In the genomic region with DNA sequence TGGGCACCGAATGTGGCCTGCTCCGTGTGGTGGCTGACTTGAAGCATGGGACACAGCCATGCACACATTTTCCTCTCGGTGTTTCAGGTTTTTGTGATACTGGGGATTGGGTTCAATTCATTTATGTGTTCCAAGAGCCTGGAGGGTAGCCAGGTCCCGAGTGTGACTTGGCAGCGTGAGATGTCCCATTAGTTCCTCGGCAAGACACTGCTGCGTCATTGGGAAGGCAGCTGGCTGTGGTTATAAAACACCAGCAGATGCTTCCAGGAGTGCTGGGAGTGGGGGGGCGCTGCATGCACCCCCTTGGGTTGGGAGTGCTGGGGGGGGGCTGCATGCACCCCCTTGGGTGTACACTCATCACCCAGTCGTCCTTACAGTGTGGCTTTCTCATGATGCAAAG, we compare ENCODE assay signal across 9 mouse cellular contexts.
DNase-seq lines count a peak whose midpoint lies in the region; ATAC-seq lines count a peak whose summit lies in the region.
"Had no signal": no experiment of that assay in that cellular context is flagged by ENCODE, and none has a peak within 500 bp of the region (broad histone marks: within the 10 kb centered on the region; RNA-seq: fewer than 3 reads in every experiment).

No protein-coding gene starts in this region.

- ATAC-seq in kidney, embryonic 15.5 days (replicated peaks; ENCODE audit: low FRiP score), result no peak
- no peak for ATAC-seq in hindbrain, embryonic 11.5 days (ENCODE audit: low FRiP score)

- no peak overlapping the region for H3K4me2 ChIP-seq in kidney, embryonic 15.5 days
- H3K4me2 ChIP-seq in hindbrain, embryonic 11.5 days (replicated peaks; ENCODE audit: low read depth, low read length), result no peak overlapping the region

- DNase-seq in kidney, adult 11 months, result peak; percentile 45
- no peak for DNase-seq in embryonic facial prominence, embryonic 10.5 days (ENCODE audit: low spot score)
- peak; percentile 76 for DNase-seq in heart, postnatal 4 days
- DNase-seq in limb, embryonic 10.5 days (ENCODE audit: low spot score), result no peak
- DNase-seq in testis, postnatal 10 days (ENCODE audit: low spot score), result peak; percentile 77
- DNase-seq in thymus, adult 18-20 months, result no peak
- no peak for DNase-seq in hindbrain, embryonic 11.5 days (ENCODE audit: low spot score)

- peaks cover 16% of the 10 kb centered on the region for H3K27me3 ChIP-seq in kidney, embryonic 15.5 days
- no peaks in the 10 kb centered on the region; the same call in 1 of the 2 replicates for H3K27me3 ChIP-seq in embryonic facial prominence, embryonic 10.5 days (replicated peaks; ENCODE audit: low read depth, poor library complexity, severe bottlenecking)
- H3K27me3 ChIP-seq in limb, embryonic 10.5 days (ENCODE audit: low read depth, poor library complexity, severe bottlenecking), result no peaks in the 10 kb centered on the region
- no peaks in the 10 kb centered on the region for H3K27me3 ChIP-seq in hindbrain, embryonic 11.5 days (ENCODE audit: control insufficient read depth, insufficient read depth, low read length)

- H3K4me3 ChIP-seq in kidney, embryonic 15.5 days (replicated peaks), result no peak overlapping the region
- no peak overlapping the region for H3K4me3 ChIP-seq in embryonic facial prominence, embryonic 10.5 days
- no peak overlapping the region for H3K4me3 ChIP-seq in limb, embryonic 10.5 days
- H3K4me3 ChIP-seq in hindbrain, embryonic 11.5 days (ENCODE audit: low read depth, low read length), result no peak overlapping the region
- H3K4me3 ChIP-seq: megakaryocyte, embryonic 14.5 days had no signal

- H3K9me3 ChIP-seq in kidney, embryonic 15.5 days (replicated peaks), result no peaks in the 10 kb centered on the region
- no peaks in the 10 kb centered on the region for H3K9me3 ChIP-seq in embryonic facial prominence, embryonic 10.5 days
- no peaks in the 10 kb centered on the region for H3K9me3 ChIP-seq in limb, embryonic 10.5 days (replicated peaks)
- no peaks in the 10 kb centered on the region for H3K9me3 ChIP-seq in hindbrain, embryonic 11.5 days (ENCODE audit: control insufficient read depth, low read length)

- H3K9ac ChIP-seq in kidney, embryonic 15.5 days, result no peak overlapping the region
- H3K9ac ChIP-seq in hindbrain, embryonic 11.5 days (ENCODE audit: low read depth, low read length), result no peak overlapping the region

- 77% methylated on average over 9 of the region's 9 CpGs for WGBS in kidney, embryonic 15.5 days
- 86% methylated on average over 9 of the region's 9 CpGs for WGBS in embryonic facial prominence, embryonic 10.5 days
- 80% methylated on average over 9 of the region's 9 CpGs for whole genome bisulfite sequencing in limb, embryonic 10.5 days
- 89% methylated on average over 9 of the region's 9 CpGs for WGBS in hindbrain, embryonic 11.5 days

- H3K4me1 ChIP-seq in kidney, embryonic 15.5 days, result peaks cover 55% of the 10 kb centered on the region
- peaks cover 70% of the 10 kb centered on the region for H3K4me1 ChIP-seq in embryonic facial prominence, embryonic 10.5 days
- peaks cover 75% of the 10 kb centered on the region for H3K4me1 ChIP-seq in limb, embryonic 10.5 days
- no peaks in the 10 kb centered on the region for H3K4me1 ChIP-seq in hindbrain, embryonic 11.5 days (replicated peaks; ENCODE audit: control insufficient read depth, insufficient read depth, low read length)
- H3K4me1 ChIP-seq: megakaryocyte, embryonic 14.5 days had no signal

- H3K27ac ChIP-seq in kidney, embryonic 15.5 days, result no peak overlapping the region
- H3K27ac ChIP-seq in embryonic facial prominence, embryonic 10.5 days (replicated peaks), result peak overlapping the region; percentile 52; the same call in 1 of the 2 replicates
- peak overlapping the region; percentile 82 for H3K27ac ChIP-seq in limb, embryonic 10.5 days
- no peak overlapping the region for H3K27ac ChIP-seq in hindbrain, embryonic 11.5 days (ENCODE audit: low read depth, low read length)

- no peaks in the 10 kb centered on the region for H3K36me3 ChIP-seq in kidney, embryonic 15.5 days
- H3K36me3 ChIP-seq in embryonic facial prominence, embryonic 10.5 days (replicated peaks), result no peaks in the 10 kb centered on the region
- peaks cover 3% of the 10 kb centered on the region; the same call in 1 of the 2 replicates for H3K36me3 ChIP-seq in limb, embryonic 10.5 days
- H3K36me3 ChIP-seq in hindbrain, embryonic 11.5 days (ENCODE audit: control insufficient read depth, insufficient read depth, low read length), result no peaks in the 10 kb centered on the region

Comparison
In these comparisons a context has a peak if more than half of its experiments do, and no peak if none do; other contexts are left out.
1. DNase-seq: peak in kidney, adult 11 months (single experiment), heart, postnatal 4 days (single experiment) and testis, postnatal 10 days (single experiment); none in embryonic facial prominence, embryonic 10.5 days (single experiment), limb, embryonic 10.5 days (single experiment), thymus, adult 18-20 months (0 of 2) and hindbrain, embryonic 11.5 days (single experiment).
2. H3K27ac ChIP-seq: peak in embryonic facial prominence, embryonic 10.5 days (single experiment) and limb, embryonic 10.5 days (single experiment); none in kidney, embryonic 15.5 days (single experiment) and hindbrain, embryonic 11.5 days (single experiment).